ENCODE assay signal across 15 mouse cellular contexts in the genomic region with DNA sequence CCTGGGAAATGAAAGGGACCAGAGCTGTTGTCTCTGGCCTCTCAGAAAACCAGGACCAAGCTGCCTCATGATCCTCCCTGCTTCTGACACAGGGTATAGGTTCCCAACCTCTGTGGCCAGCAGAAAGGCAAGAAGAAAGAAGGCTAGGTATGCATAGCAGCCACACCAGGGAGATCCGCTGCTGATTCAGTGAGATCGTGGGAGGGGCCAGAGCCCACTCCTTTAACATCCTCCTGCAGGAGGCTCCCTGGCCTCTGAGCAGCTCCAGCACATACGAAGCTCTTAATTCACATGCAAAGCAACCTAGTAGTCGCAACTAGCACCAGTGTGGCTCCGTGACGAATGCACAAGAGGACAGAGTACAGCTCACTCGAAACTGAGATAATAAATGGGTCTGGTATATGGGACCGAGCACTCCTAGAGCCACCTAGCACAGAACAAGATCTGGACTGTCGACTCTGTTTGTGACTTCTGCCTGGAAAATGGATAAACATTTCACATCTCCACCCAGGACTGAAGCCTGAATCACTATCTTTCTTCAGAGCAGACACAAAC.
DNase-seq lines count a peak whose midpoint lies in the region; ATAC-seq lines count a peak whose summit lies in the region.
"Had no signal": no experiment of that assay in that cellular context is flagged by ENCODE, and none has a peak within 500 bp of the region (broad histone marks: within the 10 kb centered on the region; RNA-seq: fewer than 3 reads in every experiment).

No protein-coding gene starts in this region.

- ATAC-seq in kidney, embryonic 15.5 days (replicated peaks; ENCODE audit: low FRiP score): 0 out of 2 replicates have a peak, but pooled peaks have one; percentile 38
- peak; percentile 51 for ATAC-seq in hindbrain, embryonic 12.5 days (ENCODE audit: low FRiP score)
- ATAC-seq in midbrain, embryonic 15.5 days (replicated peaks): peak; percentile 40

- H3K36me3 ChIP-seq in kidney, embryonic 15.5 days: no peaks in the 10 kb centered on the region
- H3K36me3 ChIP-seq in hindbrain, embryonic 12.5 days: no peaks in the 10 kb centered on the region
- no peaks in the 10 kb centered on the region for H3K36me3 ChIP-seq in midbrain, embryonic 15.5 days (replicated peaks)
- H3K36me3 ChIP-seq: heart, embryonic 10.5 days had no signal

- WGBS in kidney, embryonic 15.5 days: 48% methylated on average over 9 of the region's 9 CpGs
- 20% methylated on average over 9 of the region's 9 CpGs for WGBS in hindbrain, embryonic 12.5 days
- 22% methylated on average over 9 of the region's 9 CpGs for WGBS in midbrain, embryonic 15.5 days

- no peaks in the 10 kb centered on the region for H3K9me3 ChIP-seq in kidney, embryonic 15.5 days (replicated peaks)
- H3K9me3 ChIP-seq in hindbrain, embryonic 12.5 days (replicated peaks): no peaks in the 10 kb centered on the region
- H3K9me3 ChIP-seq in midbrain, embryonic 15.5 days: no peaks in the 10 kb centered on the region
- H3K9me3 ChIP-seq: heart, embryonic 10.5 days had no signal

- H3K4me2 ChIP-seq in kidney, embryonic 15.5 days: no peak overlapping the region
- H3K4me2 ChIP-seq in hindbrain, embryonic 12.5 days (replicated peaks): no peak overlapping the region
- H3K4me2 ChIP-seq in midbrain, embryonic 15.5 days: no peak overlapping the region

- peaks cover 16% of the 10 kb centered on the region for H3K4me1 ChIP-seq in kidney, embryonic 15.5 days
- peaks cover 41% of the 10 kb centered on the region for H3K4me1 ChIP-seq in hindbrain, embryonic 12.5 days
- peaks cover 18% of the 10 kb centered on the region for H3K4me1 ChIP-seq in midbrain, embryonic 15.5 days

- H3K27ac ChIP-seq in kidney, embryonic 15.5 days: no peak overlapping the region
- peak overlapping the region; percentile 55 for H3K27ac ChIP-seq in hindbrain, embryonic 12.5 days
- no peak overlapping the region for H3K27ac ChIP-seq in midbrain, embryonic 15.5 days
- H3K27ac ChIP-seq: heart, embryonic 10.5 days; layer of hippocampus, adult 2 months had no signal

- H3K9ac ChIP-seq in kidney, embryonic 15.5 days: no peak overlapping the region
- no peak overlapping the region for H3K9ac ChIP-seq in hindbrain, embryonic 12.5 days
- no peak overlapping the region for H3K9ac ChIP-seq in midbrain, embryonic 15.5 days

- DNase-seq in kidney, postnatal 36 days: no peak
- DNase-seq in ZHBTc4 (ENCODE audit: low read depth, low spot score): peak; percentile 75
- DNase-seq in layer of hippocampus, adult 11-12 months (ENCODE audit: low spot score): no peak
- DNase-seq in thymus, postnatal 14 days: no peak
- no peak for DNase-seq in urinary bladder, adult 2 months (ENCODE audit: low spot score)
- DNase-seq: cerebellum, adult 2 months; gastrocnemius, postnatal 10 days; heart, postnatal 36 days; kidney, adult 2 months; right cerebral cortex, postnatal 25 days had no signal

- no peaks in the 10 kb centered on the region for H3K27me3 ChIP-seq in kidney, embryonic 15.5 days
- H3K27me3 ChIP-seq in hindbrain, embryonic 12.5 days: no peaks in the 10 kb centered on the region
- no peaks in the 10 kb centered on the region for H3K27me3 ChIP-seq in midbrain, embryonic 15.5 days (replicated peaks)

- no peak overlapping the region for H3K4me3 ChIP-seq in kidney, embryonic 15.5 days (replicated peaks)
- H3K4me3 ChIP-seq in hindbrain, embryonic 12.5 days: no peak overlapping the region
- H3K4me3 ChIP-seq in midbrain, embryonic 15.5 days: no peak overlapping the region
- H3K4me3 ChIP-seq: heart, embryonic 10.5 days; layer of hippocampus, adult 2 months had no signal
